Mouse (Mus musculus) liver, embryonic 14.5 days (tissue): ENCODE results near the gene Tgfbr3.

Experiments
- CTCF ChIP-seq: IDR thresholded peaks from 2 replicates; pipeline ENCODE4 v1.5.1; 2016; ENCODE audit warnings: antibody characterized with exemption, low read depth, control low read depth
- EP300 ChIP-seq: IDR thresholded peaks from 2 replicates; pipeline ENCODE4 v1.6.1; 2016; ENCODE audit warnings: antibody characterized with exemption, low read depth

GRCm38 (mm10) chr5:107079920-107080319, 209.5 kb downstream of the Tgfbr3 start:
- TF ChIP-seq CTCF = no peak
- no peak for TF ChIP-seq EP300
